Mouse (Mus musculus) heart, embryonic 15.5 days (tissue): ENCODE data around the gene Oosp1. TPM values are rescaled to one million over a fixed set of nuclear protein-coding genes. Genes with fewer than 3 reads are reported as not detected.

Source experiments
- ATAC-seq: fragments of 200-750 bp; cut with Nextera tagmentation; replicated peaks from 2 replicates; pipeline ENCODE4 v1.8.0; 2017; ENCODE audit warnings: low read depth, moderate TSS enrichment; ENCODE audit not compliant: insufficient number of reproducible peaks, insufficient read depth, low FRiP score
- H3K27ac ChIP-seq: fragments of 300-500 bp; sonication (generic); 2 replicates; pipeline ENCODE4 v1.5.1; 2015; ENCODE audit warnings: mild to moderate bottlenecking, inconsistent platforms
- H3K27me3 ChIP-seq: fragments of 300-500 bp; sonication (generic); 2 replicates; pipeline ENCODE4 v1.6.1; 2015; ENCODE audit warnings: inconsistent platforms
- H3K36me3 ChIP-seq: fragments of 300-500 bp; sonication (generic); 2 replicates; pipeline ENCODE4 v1.6.1; 2015; ENCODE audit warnings: mild to moderate bottlenecking, inconsistent platforms
- H3K4me1 ChIP-seq: fragments of 300-500 bp; sonication (generic); replicated peaks from 2 replicates; pipeline ENCODE4 v1.6.1; 2015; ENCODE audit warnings: inconsistent platforms
- H3K4me2 ChIP-seq: fragments of 300-500 bp; sonication (generic); 2 replicates; pipeline ENCODE4 v1.6.1; 2015; ENCODE audit warnings: inconsistent platforms, mild to moderate bottlenecking, moderate library complexity
- H3K4me3 ChIP-seq: fragments of 300-500 bp; sonication (generic); 2 replicates; pipeline ENCODE4 v1.5.1; 2015; ENCODE audit warnings: mild to moderate bottlenecking, inconsistent platforms
- H3K9ac ChIP-seq: fragments of 300-500 bp; sonication (generic); 2 replicates; pipeline ENCODE4 v1.6.1; 2015; ENCODE audit warnings: mild to moderate bottlenecking, inconsistent platforms
- H3K9me3 ChIP-seq: fragments of 300-500 bp; sonication (generic); replicated peaks from 2 replicates; pipeline ENCODE4 v1.6.1; 2016; ENCODE audit warnings: inconsistent platforms
- WGBS: fragments of 180-500 bp; shearing (Covaris S2); methylation state at CpG from one replicate; pipeline ENCODE4 v1.1.7; 2015; ENCODE audit warnings: mixed read lengths; 5-methylcytosine and 5-hydroxymethylcytosine counted together
- polyA plus RNA-seq: library from polyadenylated mRNA; unstranded; fragments of >200 nt; fragmentation: Nextera tagmentation; extraction: Ambion mirVana; gene quantifications from 2 replicates; pipeline ENCODE4 v1.2.1, GENCODE M21; 2015

Gene Oosp1
- polyA plus RNA-seq, 1 experiment from 2014 or later, result not detected

DNA sequence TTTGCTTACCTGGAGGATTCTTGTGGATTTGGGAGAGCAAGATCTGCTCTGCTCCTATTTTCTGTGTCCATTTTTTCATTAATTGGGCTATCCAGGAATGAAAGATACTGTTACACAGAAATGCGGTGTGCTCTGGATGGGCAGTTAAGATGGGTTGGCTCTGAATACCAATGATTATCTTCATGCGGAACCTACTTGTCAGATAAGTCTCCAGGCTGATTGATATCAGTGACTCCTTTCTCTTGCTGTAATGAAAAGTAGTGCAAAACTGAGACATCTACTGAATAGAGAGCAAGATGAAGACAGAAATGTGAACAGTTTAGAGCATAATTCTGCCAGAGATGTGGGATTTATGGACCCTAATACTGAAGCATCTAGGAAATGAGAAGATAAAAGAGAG lies 67.4 kb downstream of the Oosp1 start, which contains the start of gene Ms4a2:
Gene Ms4a2, minus strand, starts transcription at position 169 of the 400 bp plus-strand sequence.
- ATAC-seq, result no peak
- H3K9ac ChIP-seq, result no peak within 1 kb of the TSS
- H3K9me3 ChIP-seq, result no peaks in the 10 kb centered on the region
- no peak within 1 kb of the TSS for H3K4me3 ChIP-seq
- no peaks in the 10 kb centered on the region for H3K36me3 ChIP-seq
- H3K4me1 ChIP-seq, result no peaks in the 10 kb centered on the region
- 80% methylated on average over 2 of the region's 2 CpGs for WGBS
- no peak within 1 kb of the TSS for H3K27ac ChIP-seq
- no peaks in the 10 kb centered on the region for H3K27me3 ChIP-seq
- no peak within 1 kb of the TSS for H3K4me2 ChIP-seq

DNA sequence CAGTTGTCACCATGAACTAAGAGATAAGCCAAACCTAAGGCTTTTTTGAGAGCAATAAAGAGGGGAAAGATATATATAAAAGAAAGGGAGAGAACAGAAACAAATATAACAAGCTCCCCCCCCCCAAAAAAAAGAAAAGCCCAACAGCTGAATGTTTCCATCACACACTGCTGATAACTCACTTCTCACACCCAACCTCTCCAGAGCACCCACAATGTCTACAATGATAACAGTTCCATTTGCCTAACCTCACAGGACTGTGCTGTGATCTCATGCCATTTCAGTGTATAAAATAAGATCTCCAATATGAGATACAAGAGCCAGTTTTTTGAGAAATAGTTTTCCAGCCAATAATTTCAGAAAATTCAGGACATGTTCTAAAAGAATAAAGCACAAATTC lies 73.0 kb downstream of the Oosp1 start:
- H3K27ac ChIP-seq, result no peak overlapping the region

More for the DNA sequence above, 73.0 kb downstream of the Oosp1 start:
- no peaks in the 10 kb centered on the region for H3K36me3 ChIP-seq
- no peak overlapping the region for H3K4me2 ChIP-seq
- no peaks in the 10 kb centered on the region for H3K4me1 ChIP-seq
- H3K27me3 ChIP-seq, result no peaks in the 10 kb centered on the region
- ATAC-seq, result no peak
- no peak overlapping the region for H3K9ac ChIP-seq
- H3K9me3 ChIP-seq, result no peaks in the 10 kb centered on the region
- no peak overlapping the region for H3K4me3 ChIP-seq

Other genes with a start within 250 kb of the Oosp1 start
- 0.16 and 1.5 TPM in 2 replicates for gene Ms4a4b, start 247.6 kb downstream of the Oosp1 start, polyA plus RNA-seq
- gene Ms4a6c, start 221.8 kb downstream of the Oosp1 start, polyA plus RNA-seq, result 4.5 and 5.8 TPM in 2 replicates
- gene Gm8369, start 205.2 kb downstream of the Oosp1 start, polyA plus RNA-seq, result not detected in 2 replicates
- gene Ms4a6b, start 174.6 kb downstream of the Oosp1 start, polyA plus RNA-seq, result 3.6 and 7.2 TPM in 2 replicates
- 0.56 and 0.63 TPM in 2 replicates for gene Ms4a4d, start 154.3 kb downstream of the Oosp1 start, polyA plus RNA-seq
- gene Ms4a6d, start 86.3 kb downstream of the Oosp1 start, polyA plus RNA-seq, result 3.7 and 5.3 TPM in 2 replicates
- gene Ms4a2, start 67.4 kb downstream of the Oosp1 start, polyA plus RNA-seq, result 0.05 TPM in 1 of 2 replicates, not detected in the other
- gene Ms4a3, start 50.3 kb downstream of the Oosp1 start, polyA plus RNA-seq, result 0.14 TPM in 1 of 2 replicates, not detected in the other
- gene Oosp2, start 30.6 kb downstream of the Oosp1 start, polyA plus RNA-seq, result not detected in 2 replicates
- not detected in 2 replicates for gene Oosp3, start 5.9 kb upstream of the Oosp1 start, polyA plus RNA-seq
- gene Gif, start 56.4 kb upstream of the Oosp1 start, polyA plus RNA-seq, result not detected in 2 replicates
- gene Mrpl16, start 79.2 kb upstream of the Oosp1 start, polyA plus RNA-seq, result 59.4 and 66.6 TPM in 2 replicates
- gene Stx3, start 128.3 kb upstream of the Oosp1 start, polyA plus RNA-seq, result 4.3 and 5.9 TPM in 2 replicates
- not detected in 2 replicates for gene Olfr1417, start 148.1 kb upstream of the Oosp1 start, polyA plus RNA-seq
- not detected in 2 replicates for gene Olfr1418, start 169.9 kb upstream of the Oosp1 start, polyA plus RNA-seq
- not detected in 2 replicates for gene Olfr1419, start 184.0 kb upstream of the Oosp1 start, polyA plus RNA-seq
- gene Olfr1420, start 195.4 kb upstream of the Oosp1 start, polyA plus RNA-seq, result 0.05 and 0.28 TPM in 2 replicates
- 17.2 and 17.3 TPM in 2 replicates for gene Patl1, start 221.2 kb upstream of the Oosp1 start, polyA plus RNA-seq